Mouse (Mus musculus): Measurements from ENCODE around the gene Mpp3. TPM values are rescaled to one million over a fixed set of nuclear protein-coding genes. Genes with fewer than 3 reads are reported as not detected.
A peak's percentile ranks its signal among the peaks of the same experiment; 100 is the strongest.

Mpp3 gene
- polyA plus RNA-seq, 1 experiment = not detected

- TF ChIP-seq POLR2A (IDR thresholded peaks at IDR 0.05; ENCODE audit: insufficient read depth, low read depth, low read length) = no peak
- no peak for TF ChIP-seq CTCF (IDR thresholded peaks at IDR 0.05; ENCODE audit: insufficient read depth, low read depth, low read length)
- no peak overlapping the region for H3K4me3 ChIP-seq (ENCODE audit: insufficient read depth, low read depth, low read length)
- peaks cover 3% of the 10 kb centered on the region; the same call in 1 of the 2 replicates for H3K4me1 ChIP-seq (ENCODE audit: control insufficient read depth, insufficient read depth, low read length)
- H3K27ac ChIP-seq (ENCODE audit: insufficient read depth, low read depth, low read length) = no peak overlapping the region
- 95% methylated on average over 12 of the region's 12 CpGs for WGBS
Measured at GRCm38 (mm10) chr11:102033055-102033591, 4.9 kb upstream of the Mpp3 start.

- no peak for TF ChIP-seq CTCF (IDR thresholded peaks at IDR 0.05; ENCODE audit: insufficient read depth, low read depth, low read length)
- TF ChIP-seq POLR2A (IDR thresholded peaks at IDR 0.05; ENCODE audit: insufficient read depth, low read depth, low read length) = no peak
- Histone ChIP-seq H3K4me3 (ENCODE audit: insufficient read depth, low read depth, low read length) (no peak overlapping the region), H3K4me1 (ENCODE audit: control insufficient read depth, insufficient read depth, low read length) (peaks cover 9% of the 10 kb centered on the region; the same call in 1 of the 2 replicates), H3K27ac (ENCODE audit: insufficient read depth, low read depth, low read length) (no peak overlapping the region)
- 43% methylated on average over 7 of the region's 7 CpGs for WGBS
Measured at GRCm38 (mm10) chr11:102031149-102031548, 2.9 kb upstream of the Mpp3 start.

- Histone ChIP-seq H3K27ac (ENCODE audit: insufficient read depth, low read depth, low read length) (no peak overlapping the region), H3K4me1 (ENCODE audit: control insufficient read depth, insufficient read depth, low read length) (peaks cover 14% of the 10 kb centered on the region), H3K4me3 (ENCODE audit: insufficient read depth, low read depth, low read length) (no peak overlapping the region)
- WGBS = 46% methylated on average over 7 of the region's 7 CpGs
- TF ChIP-seq CTCF (IDR thresholded peaks at IDR 0.05; ENCODE audit: insufficient read depth, low read depth, low read length) (no peak), POLR2A (IDR thresholded peaks at IDR 0.05; ENCODE audit: insufficient read depth, low read depth, low read length) (no peak)
Measured at GRCm38 (mm10) chr11:102029966-102030365, 1.7 kb upstream of the Mpp3 start.

DNA sequence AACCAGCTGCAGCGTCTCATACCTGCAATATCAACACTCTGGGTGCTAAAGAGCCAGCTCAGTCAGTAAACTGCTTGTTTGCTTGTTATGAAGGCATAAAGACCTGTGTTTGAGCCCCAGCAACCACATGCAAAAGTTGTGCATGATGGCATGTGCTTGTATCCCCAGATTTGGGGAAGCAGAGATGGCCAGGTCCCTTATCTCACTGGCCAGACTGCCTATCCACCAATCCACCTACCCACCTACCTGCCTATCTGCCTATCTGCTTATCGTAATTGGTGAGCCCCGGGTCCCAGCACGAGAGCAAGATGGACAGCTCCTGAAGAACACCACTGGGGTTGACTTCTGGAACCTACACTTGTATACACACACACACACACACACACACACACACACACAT is 1.0 kb upstream of the Mpp3 start:
- no peak for TF ChIP-seq CTCF (IDR thresholded peaks at IDR 0.05; ENCODE audit: insufficient read depth, low read depth, low read length)
- peaks cover 19% of the 10 kb centered on the region for H3K4me1 ChIP-seq (ENCODE audit: control insufficient read depth, insufficient read depth, low read length)
- no peak overlapping the region for H3K4me3 ChIP-seq (ENCODE audit: insufficient read depth, low read depth, low read length)
- 76% methylated on average over 4 of the region's 4 CpGs for WGBS
- no peak overlapping the region for H3K27ac ChIP-seq (ENCODE audit: insufficient read depth, low read depth, low read length)

- WGBS = 9% methylated on average over 12 of the region's 12 CpGs
- H3K27ac ChIP-seq (ENCODE audit: insufficient read depth, low read depth, low read length) = peak overlapping the region; percentile 13
- TF ChIP-seq CTCF (IDR thresholded peaks at IDR 0.05; ENCODE audit: insufficient read depth, low read depth, low read length) = no peak
- TF ChIP-seq POLR2A (IDR thresholded peaks at IDR 0.05; ENCODE audit: insufficient read depth, low read depth, low read length) = no peak
- peaks cover 28% of the 10 kb centered on the region for H3K4me1 ChIP-seq (ENCODE audit: control insufficient read depth, insufficient read depth, low read length)
- peak overlapping the region; percentile 73 for H3K4me3 ChIP-seq (ENCODE audit: insufficient read depth, low read depth, low read length)
Measured at GRCm38 (mm10) chr11:102027361-102028017, 772 bp downstream of the Mpp3 start.

DNA sequence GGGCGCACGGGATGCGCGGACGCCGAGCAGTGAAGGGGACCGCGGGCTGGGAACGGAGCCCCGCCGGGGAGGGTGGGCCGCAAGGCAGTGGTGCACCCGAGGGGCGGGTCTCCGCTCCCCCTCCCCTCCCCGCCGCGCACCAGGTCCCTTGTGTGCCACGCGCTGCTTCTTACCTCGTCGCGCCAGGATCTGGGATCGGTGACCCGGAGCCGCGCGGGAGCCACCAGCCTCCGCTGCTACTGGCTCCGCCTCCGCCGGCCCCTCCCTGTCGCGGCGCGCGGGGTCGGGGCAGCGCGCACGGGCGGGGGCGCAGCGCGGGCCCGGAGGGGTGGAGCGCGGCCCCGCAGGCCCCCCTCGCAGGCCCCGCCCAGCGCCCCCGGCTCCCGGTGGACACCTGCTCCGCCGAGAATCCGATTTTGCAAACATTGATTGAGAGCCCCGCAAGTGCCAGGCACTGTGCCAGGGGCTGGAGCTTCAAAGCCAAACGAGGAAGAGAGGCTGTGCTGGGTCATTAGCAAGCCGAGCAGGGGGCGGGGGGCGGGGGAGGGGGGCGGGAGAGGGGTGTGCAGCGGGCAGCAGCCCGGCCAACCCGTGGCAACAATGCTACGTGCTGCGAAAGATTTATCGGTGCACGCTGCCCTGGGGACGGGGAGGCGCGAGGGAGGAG is 1.4 kb downstream of the Mpp3 start:
- WGBS = 1% methylated on average over 70 of the region's 73 CpGs
- peaks cover 28% of the 10 kb centered on the region for H3K4me1 ChIP-seq (ENCODE audit: control insufficient read depth, insufficient read depth, low read length)
- TF ChIP-seq CTCF (IDR thresholded peaks at IDR 0.05; ENCODE audit: insufficient read depth, low read depth, low read length) (no peak), POLR2A (IDR thresholded peaks at IDR 0.05; ENCODE audit: insufficient read depth, low read depth, low read length) (peak; percentile 62; the same call in 1 of the 2 replicates)

GRCm38 (mm10) chr11:102025991-102026660 is 2.1 kb downstream of the Mpp3 start:
- 8% methylated on average over 23 of the region's 23 CpGs for WGBS
- no peak overlapping the region; the same call in 1 of the 2 replicates for H3K27ac ChIP-seq (ENCODE audit: insufficient read depth, low read depth, low read length)
- peak overlapping the region; percentile 73 for H3K4me3 ChIP-seq (ENCODE audit: insufficient read depth, low read depth, low read length)
- H3K4me1 ChIP-seq (ENCODE audit: control insufficient read depth, insufficient read depth, low read length) = peaks cover 28% of the 10 kb centered on the region
- no peak for TF ChIP-seq CTCF (IDR thresholded peaks at IDR 0.05; ENCODE audit: insufficient read depth, low read depth, low read length)
- no peak for TF ChIP-seq POLR2A (IDR thresholded peaks at IDR 0.05; ENCODE audit: insufficient read depth, low read depth, low read length)

More for the DNA sequence above, 1.4 kb downstream of the Mpp3 start:
- peak overlapping the region; percentile 73 for H3K4me3 ChIP-seq (ENCODE audit: insufficient read depth, low read depth, low read length)
- peak overlapping the region; percentile 42; the same call in 1 of the 2 replicates for H3K27ac ChIP-seq (ENCODE audit: insufficient read depth, low read depth, low read length)

- WGBS = 56% methylated on average over 7 of the region's 7 CpGs
- Histone ChIP-seq H3K4me3 (ENCODE audit: insufficient read depth, low read depth, low read length) (peak overlapping the region; percentile 73), H3K27ac (ENCODE audit: insufficient read depth, low read depth, low read length) (no peak overlapping the region; the same call in 1 of the 2 replicates), H3K4me1 (ENCODE audit: control insufficient read depth, insufficient read depth, low read length) (peaks cover 28% of the 10 kb centered on the region)
- no peak for TF ChIP-seq CTCF (IDR thresholded peaks at IDR 0.05; ENCODE audit: insufficient read depth, low read depth, low read length)
- TF ChIP-seq POLR2A (IDR thresholded peaks at IDR 0.05; ENCODE audit: insufficient read depth, low read depth, low read length) = no peak
Measured at GRCm38 (mm10) chr11:102025354-102025753, 2.9 kb downstream of the Mpp3 start.

Measured in olfactory bulb, adult 2 months (tissue).